Mouse (Mus musculus) adrenal gland, postnatal 36 days (tissue): ENCODE measurements around the gene H2al1c. TPM values are rescaled to one million over a fixed set of nuclear protein-coding genes. Genes with fewer than 3 reads are reported as not detected.
"Not testable (repeated sequence)": the region's sequence is repeated elsewhere in the genome, so short reads cannot be mapped to it uniquely, and the experiment has no call there.

Source experiments
- DNase-seq, 2 experiments: peaks; one replicate each; pipeline ENCODE4 v3.0.0; 2021; ENCODE audit warnings: mixed read lengths in 1 of 2
- long read RNA-seq, 2 experiments: library from polyadenylated mRNA; stranded (forward); transcript quantifications; one replicate each; pipeline ENCODE4 v2.0.0; 2021; ENCODE audit warnings: borderline sequencing depth in 2 of 2
- total RNA-seq, 2 experiments: library from RNA; stranded (reverse); gene quantifications; 2 replicates each; pipeline ENCODE4 v1.2.3; 2021

Gene H2al1c
- not detected for total RNA-seq
- long read RNA-seq, experiment 1 = 0 reads
- long read RNA-seq, experiment 2 = 0 reads

- not testable (repeated sequence) for DNase-seq
These were observed at the start of gene H2al1c for GRCm38 (mm10) chrX:11305355-11305754. TSS of gene H2al1c (plus strand) at chrX:11305655.

- DNase-seq = no peak
These were observed 40.5 kb upstream of the H2al1c start for GRCm38 (mm10) chrX:11264918-11265317.

- DNase-seq = peak in 1 of 2 experiments; percentile 4
These were observed 37.7 kb upstream of the H2al1c start for GRCm38 (mm10) chrX:11267791-11268190.

- DNase-seq = peak; percentile 9 to 28
These were observed 36.4 kb upstream of the H2al1c start for GRCm38 (mm10) chrX:11269074-11269473.

GRCm38 (mm10) chrX:11273190-11273589 lies 32.3 kb upstream of the H2al1c start:
- no peak for DNase-seq

- no peak for DNase-seq
These were observed 28.4 kb upstream of the H2al1c start for GRCm38 (mm10) chrX:11277083-11277482.

- no peak for DNase-seq
These were observed 24.7 kb upstream of the H2al1c start for GRCm38 (mm10) chrX:11280741-11281140.

GRCm38 (mm10) chrX:11288306-11288882 lies 17.1 kb upstream of the H2al1c start:
- DNase-seq = peak; percentile 1 to 11

- DNase-seq = no peak
These were observed 16.2 kb upstream of the H2al1c start for GRCm38 (mm10) chrX:11289244-11289643.

GRCm38 (mm10) chrX:11298957-11299356 lies 6.5 kb upstream of the H2al1c start, which contains the start of gene H2al1a:
TSS of gene H2al1a (plus strand) at chrX:11299257.
- not testable (repeated sequence) for DNase-seq

GRCm38 (mm10) chrX:11302132-11302531 lies 3.3 kb upstream of the H2al1c start, which contains the start of gene H2al1b:
TSS of gene H2al1b (plus strand) at chrX:11302432.
- DNase-seq = not testable (repeated sequence)

GRCm38 (mm10) chrX:11308524-11308923 lies 3.1 kb downstream of the H2al1c start, which contains the start of gene H2al1d:
TSS of gene H2al1d (plus strand) at chrX:11308824.
- DNase-seq = not testable (repeated sequence)

- DNase-seq = not testable (repeated sequence)
These were observed 6.2 kb downstream of the H2al1c start, which contains the start of gene H2al1e for GRCm38 (mm10) chrX:11311634-11312033. TSS of gene H2al1e (plus strand) at chrX:11311934.

- DNase-seq = not testable (repeated sequence)
These were observed 9.4 kb downstream of the H2al1c start, which contains the start of gene H2al1f for GRCm38 (mm10) chrX:11314858-11315257. TSS of gene H2al1f (plus strand) at chrX:11315158.

- not testable (repeated sequence) for DNase-seq
These were observed 12.5 kb downstream of the H2al1c start, which contains the start of gene H2al1g for GRCm38 (mm10) chrX:11317956-11318355. TSS of gene H2al1g (plus strand) at chrX:11318256.

GRCm38 (mm10) chrX:11321192-11321591 lies 15.7 kb downstream of the H2al1c start, which contains the start of gene H2al1h:
TSS of gene H2al1h (plus strand) at chrX:11321492.
- DNase-seq = not testable (repeated sequence)

GRCm38 (mm10) chrX:11324359-11324758 lies 18.9 kb downstream of the H2al1c start, which contains the start of gene H2al1i:
TSS of gene H2al1i (plus strand) at chrX:11324659.
- DNase-seq = not testable (repeated sequence)

- DNase-seq = not testable (repeated sequence)
These were observed 22.1 kb downstream of the H2al1c start, which contains the start of gene H2al1j for GRCm38 (mm10) chrX:11327522-11327921. TSS of gene H2al1j (plus strand) at chrX:11327822.

GRCm38 (mm10) chrX:11345762-11346161 lies 40.3 kb downstream of the H2al1c start:
- no peak for DNase-seq

- DNase-seq = no peak
These were observed 41.3 kb downstream of the H2al1c start for GRCm38 (mm10) chrX:11346756-11347155.
